Mouse (Mus musculus) lung, postnatal 0 days (tissue): ENCODE data around the gene Prss43. TPM values are rescaled to one million over a fixed set of nuclear protein-coding genes. Genes with fewer than 3 reads are reported as not detected.

Experiments used
- ATAC-seq: fragments of 200-750 bp; cut with Nextera tagmentation; 2 replicates; pipeline ENCODE4 v1.8.0; 2017; ENCODE audit warnings: moderate library complexity
- DNase-seq: peaks from one replicate; pipeline ENCODE4 v3.0.0-alpha.2; 2016; ENCODE audit warnings: low spot score
- H3K27ac ChIP-seq: fragments of 300-500 bp; sonication (generic); 2 replicates; pipeline ENCODE4 v1.5.1; 2014; ENCODE audit warnings: antibody characterized with exemption, mild to moderate bottlenecking, low read length, mixed read lengths
- H3K27me3 ChIP-seq: fragments of 300-500 bp; sonication (generic); replicated peaks from 2 replicates; pipeline ENCODE4 v1.6.1; 2014; ENCODE audit warnings: low read length, mixed read lengths; ENCODE audit not compliant: insufficient read depth
- H3K36me3 ChIP-seq: fragments of 300-500 bp; sonication (generic); 2 replicates; pipeline ENCODE4 v1.6.1; 2014; ENCODE audit warnings: low read length, mixed read lengths; ENCODE audit not compliant: insufficient read depth
- H3K4me1 ChIP-seq: fragments of 300-500 bp; sonication (generic); 2 replicates; pipeline ENCODE4 v1.6.1; 2014; ENCODE audit warnings: antibody characterized with exemption, low read depth, low read length, mixed read lengths; ENCODE audit not compliant: insufficient read depth
- H3K4me2 ChIP-seq: fragments of 300-500 bp; sonication (generic); replicated peaks from 2 replicates; pipeline ENCODE4 v1.6.1; 2014; ENCODE audit warnings: low read depth, mild to moderate bottlenecking, low read length, moderate library complexity, mixed read lengths
- H3K4me3 ChIP-seq: fragments of 300-500 bp; sonication (generic); 2 replicates; pipeline ENCODE4 v1.5.1; 2014; ENCODE audit warnings: low read depth, low read length
- H3K9ac ChIP-seq: fragments of 300-500 bp; sonication (generic); replicated peaks from 2 replicates; pipeline ENCODE4 v1.6.1; 2014; ENCODE audit warnings: low read depth, mild to moderate bottlenecking
- H3K9me3 ChIP-seq: fragments of 300-500 bp; sonication (generic); 2 replicates; pipeline ENCODE4 v1.6.1; 2016; ENCODE audit warnings: low read length, mixed read lengths
- CTCF ChIP-seq: IDR thresholded peaks from 2 replicates; pipeline ENCODE4 v1.5.1; 2016; ENCODE audit warnings: antibody characterized with exemption, mild to moderate bottlenecking
- EP300 ChIP-seq: IDR thresholded peaks from 2 replicates; pipeline ENCODE4 v1.6.1; 2016; ENCODE audit warnings: antibody characterized with exemption, mild to moderate bottlenecking, control low read depth
- WGBS: fragments of 180-500 bp; shearing (Covaris S2); extraction: QIAGEN DNeasy Blood & Tissue Kit; methylation state at CpG from one replicate; pipeline ENCODE4 v1.1.7; 2014; 5-methylcytosine and 5-hydroxymethylcytosine counted together
- polyA plus RNA-seq: library from polyadenylated mRNA; unstranded; fragments of >200 nt; fragmentation: Nextera tagmentation; extraction: Ambion mirVana; gene quantifications from 2 replicates; pipeline ENCODE4 v1.2.1, GENCODE M21; 2015

Prss43 gene
- polyA plus RNA-seq, 1 experiment from 2014 or later = not detected

- H3K4me1 ChIP-seq = no peaks in the 10 kb centered on the region
- no peak overlapping the region for H3K9ac ChIP-seq
- no peak overlapping the region for H3K27ac ChIP-seq
- WGBS = 76% methylated on average over 5 of the region's 5 CpGs
- TF ChIP-seq CTCF (no peak), EP300 (no peak)
- H3K9me3 ChIP-seq = no peaks in the 10 kb centered on the region
- H3K4me3 ChIP-seq = no peak overlapping the region
- no peak overlapping the region for H3K4me2 ChIP-seq
- no peak for ATAC-seq
- no peaks in the 10 kb centered on the region for H3K27me3 ChIP-seq
- DNase-seq = no peak
- no peaks in the 10 kb centered on the region for H3K36me3 ChIP-seq
These were observed 6.5 kb downstream of the Prss43 start for GRCm38 (mm10) chr9:110833021-110833420.

GRCm38 (mm10) chr9:110834411-110834810, 7.9 kb downstream of the Prss43 start, which contains the start of gene Prss45:
Gene Prss45 (plus strand): TSS chr9:110834588.
- no peak for TF ChIP-seq EP300
- TF ChIP-seq CTCF = no peak
- H3K4me3 ChIP-seq = no peak within 1 kb of the TSS
- WGBS = 73% methylated on average over 19 of the region's 19 CpGs
- H3K4me2 ChIP-seq = no peak within 1 kb of the TSS
- H3K4me1 ChIP-seq = no peaks in the 10 kb centered on the region
- no peaks in the 10 kb centered on the region for H3K36me3 ChIP-seq
- no peaks in the 10 kb centered on the region for H3K27me3 ChIP-seq
- no peak for DNase-seq
- no peak within 1 kb of the TSS for H3K9ac ChIP-seq
- no peaks in the 10 kb centered on the region for H3K9me3 ChIP-seq
- no peak for ATAC-seq
- H3K27ac ChIP-seq = no peak within 1 kb of the TSS

DNA sequence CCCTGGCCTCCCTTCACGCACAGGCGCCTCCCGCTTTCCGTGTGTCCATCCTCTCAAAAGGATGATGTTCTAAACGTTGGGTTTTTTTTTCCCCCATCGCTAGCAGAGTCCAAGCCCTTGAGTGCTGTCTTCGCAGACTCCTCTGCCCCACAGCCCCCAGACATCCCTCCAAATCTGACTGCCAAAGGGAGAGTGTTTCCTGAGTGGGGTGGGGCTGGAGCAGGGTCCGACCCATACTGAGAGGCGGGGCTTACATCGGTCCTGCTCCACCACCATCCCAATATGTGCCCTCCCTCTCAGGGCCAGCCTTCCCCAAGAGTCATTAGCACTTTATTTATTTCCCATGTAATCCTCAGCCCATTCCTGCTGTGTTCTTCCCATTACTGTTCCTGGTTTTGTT, 8.5 kb downstream of the Prss43 start:
- no peak overlapping the region for H3K4me3 ChIP-seq
- no peaks in the 10 kb centered on the region for H3K27me3 ChIP-seq
- H3K36me3 ChIP-seq = no peaks in the 10 kb centered on the region
- H3K4me1 ChIP-seq = no peaks in the 10 kb centered on the region
- no peak overlapping the region for H3K4me2 ChIP-seq
- ATAC-seq (no peak), DNase-seq (no peak)
- 29% methylated on average over 10 of the region's 10 CpGs for WGBS
- no peak overlapping the region for H3K9ac ChIP-seq
- H3K9me3 ChIP-seq = no peaks in the 10 kb centered on the region
- TF ChIP-seq CTCF (no peak), EP300 (no peak)
- no peak overlapping the region for H3K27ac ChIP-seq

GRCm38 (mm10) chr9:110836112-110836511, 9.6 kb downstream of the Prss43 start:
- no peak overlapping the region for H3K9ac ChIP-seq
- DNase-seq (no peak), ATAC-seq (0 out of 2 replicates have a peak, but pooled peaks have one; percentile 30)
- no peak overlapping the region for H3K4me2 ChIP-seq
- H3K4me1 ChIP-seq = no peaks in the 10 kb centered on the region
- H3K27ac ChIP-seq = no peak overlapping the region
- H3K27me3 ChIP-seq = no peaks in the 10 kb centered on the region
- H3K36me3 ChIP-seq = no peaks in the 10 kb centered on the region
- TF ChIP-seq CTCF (no peak), EP300 (no peak)
- H3K4me3 ChIP-seq = no peak overlapping the region
- H3K9me3 ChIP-seq = no peaks in the 10 kb centered on the region
- WGBS = 53% methylated on average over 2 of the region's 2 CpGs

- ATAC-seq (no peak), DNase-seq (no peak)
- TF ChIP-seq CTCF (no peak), EP300 (no peak)
- H3K4me3 ChIP-seq = no peak overlapping the region
- no peaks in the 10 kb centered on the region; the same call in 1 of the 2 replicates for H3K4me1 ChIP-seq
- H3K27me3 ChIP-seq = no peaks in the 10 kb centered on the region
- WGBS = 79% methylated on average over 6 of the region's 6 CpGs
- H3K4me2 ChIP-seq = no peak overlapping the region
- H3K27ac ChIP-seq = no peak overlapping the region
- no peaks in the 10 kb centered on the region for H3K36me3 ChIP-seq
- no peaks in the 10 kb centered on the region for H3K9me3 ChIP-seq
- H3K9ac ChIP-seq = no peak overlapping the region
These were observed 14.4 kb downstream of the Prss43 start for GRCm38 (mm10) chr9:110840905-110841304.

- peak; percentile 90 for DNase-seq
These were observed 14.9 kb downstream of the Prss43 start for GRCm38 (mm10) chr9:110841438-110841837.

GRCm38 (mm10) chr9:110844206-110844605, 17.7 kb downstream of the Prss43 start, which contains the start of gene Prss46:
Gene Prss46 (plus strand): TSS chr9:110844506.
- H3K27ac ChIP-seq = no peak within 1 kb of the TSS
- H3K4me2 ChIP-seq = no peak within 1 kb of the TSS
- no peaks in the 10 kb centered on the region for H3K36me3 ChIP-seq
- H3K9me3 ChIP-seq = no peaks in the 10 kb centered on the region
- no peaks in the 10 kb centered on the region for H3K27me3 ChIP-seq
- no peak for TF ChIP-seq EP300
- TF ChIP-seq CTCF = no peak
- ATAC-seq = no peak
- DNase-seq = no peak
- no peak within 1 kb of the TSS for H3K4me3 ChIP-seq
- no peak within 1 kb of the TSS for H3K9ac ChIP-seq
- no peaks in the 10 kb centered on the region; the same call in 1 of the 2 replicates for H3K4me1 ChIP-seq
- WGBS = 72% methylated on average over 10 of the region's 10 CpGs

More at GRCm38 (mm10) chr9:110841438-110841837, 14.9 kb downstream of the Prss43 start:
- no peak overlapping the region for H3K4me2 ChIP-seq
- H3K9ac ChIP-seq = no peak overlapping the region
- 23% methylated on average over 2 of the region's 2 CpGs for WGBS
- ATAC-seq = peak; percentile 82
- no peak for TF ChIP-seq EP300
- TF ChIP-seq CTCF = no peak
- H3K27me3 ChIP-seq = no peaks in the 10 kb centered on the region
- H3K4me3 ChIP-seq = no peak overlapping the region
- H3K4me1 ChIP-seq = no peaks in the 10 kb centered on the region; the same call in 1 of the 2 replicates
- H3K9me3 ChIP-seq = no peaks in the 10 kb centered on the region
- no peaks in the 10 kb centered on the region for H3K36me3 ChIP-seq
- H3K27ac ChIP-seq = no peak overlapping the region
